Mouse (Mus musculus): ENCODE measurements around the gene Casp3. TPM values are rescaled to one million over a fixed set of nuclear protein-coding genes. Genes with fewer than 3 reads are reported as not detected.

Casp3 gene
- total RNA-seq, 2 experiments from 2014 or later: 13.7 to 14.8 TPM

- DNase-seq (ENCODE audit: low spot score in 2 of 2): no peak
Observed at GRCm38 (mm10) chr8:46603587-46603986, 13.5 kb upstream of the Casp3 start.

GRCm38 (mm10) chr8:46606930-46607329 lies 10.2 kb upstream of the Casp3 start:
- no peak for DNase-seq (ENCODE audit: low spot score in 2 of 2)

- no peak for DNase-seq (ENCODE audit: low spot score in 2 of 2)
Observed at GRCm38 (mm10) chr8:46611557-46611956, 5.5 kb upstream of the Casp3 start.

GRCm38 (mm10) chr8:46612913-46613312 lies 4.2 kb upstream of the Casp3 start:
- no peak for DNase-seq (ENCODE audit: low spot score in 2 of 2)

- DNase-seq (ENCODE audit: low spot score in 2 of 2): no peak
Observed at GRCm38 (mm10) chr8:46613377-46613776, 3.7 kb upstream of the Casp3 start.

- DNase-seq (ENCODE audit: low spot score in 2 of 2): no peak
Observed at GRCm38 (mm10) chr8:46615936-46616335, 1.2 kb upstream of the Casp3 start.

GRCm38 (mm10) chr8:46617690-46618620 lies 864 bp downstream of the Casp3 start:
- DNase-seq (ENCODE audit: low spot score in 2 of 2): no peak

- DNase-seq (ENCODE audit: low spot score in 2 of 2): no peak
Observed at GRCm38 (mm10) chr8:46618639-46619320, 1.7 kb downstream of the Casp3 start.

GRCm38 (mm10) chr8:46622446-46623270 lies 5.6 kb downstream of the Casp3 start:
- no peak for DNase-seq (ENCODE audit: low spot score in 2 of 2)

GRCm38 (mm10) chr8:46625166-46625565 lies 8.1 kb downstream of the Casp3 start:
- no peak for DNase-seq (ENCODE audit: low spot score in 2 of 2)

- no peak for DNase-seq (ENCODE audit: low spot score in 2 of 2)
Observed at GRCm38 (mm10) chr8:46626642-46627041, 9.6 kb downstream of the Casp3 start.

- no peak for DNase-seq (ENCODE audit: low spot score in 2 of 2)
Observed at GRCm38 (mm10) chr8:46627881-46628280, 10.8 kb downstream of the Casp3 start.

GRCm38 (mm10) chr8:46628645-46629044 lies 11.6 kb downstream of the Casp3 start:
- no peak for DNase-seq (ENCODE audit: low spot score in 2 of 2)

- no peak for DNase-seq (ENCODE audit: low spot score in 2 of 2)
Observed at GRCm38 (mm10) chr8:46630422-46630821, 13.3 kb downstream of the Casp3 start.

- no peak for DNase-seq (ENCODE audit: low spot score in 2 of 2)
Observed at GRCm38 (mm10) chr8:46630932-46631331, 13.8 kb downstream of the Casp3 start.

- peak in 1 of 2 experiments; percentile 11 for DNase-seq (ENCODE audit: low spot score in 2 of 2)
Observed at GRCm38 (mm10) chr8:46639010-46639571, 22.0 kb downstream of the Casp3 start.

- no peak for DNase-seq (ENCODE audit: low spot score in 2 of 2)
Observed at GRCm38 (mm10) chr8:46639852-46640251, 22.8 kb downstream of the Casp3 start.

- no peak for DNase-seq (ENCODE audit: low spot score in 2 of 2)
Observed at GRCm38 (mm10) chr8:46641272-46641671, 24.2 kb downstream of the Casp3 start.

GRCm38 (mm10) chr8:46648421-46648820 lies 31.3 kb downstream of the Casp3 start:
- DNase-seq (ENCODE audit: low spot score in 2 of 2): no peak

- peak; percentile 29 to 35 for DNase-seq (ENCODE audit: low spot score in 2 of 2)
Observed at GRCm38 (mm10) chr8:46651872-46652271, 34.8 kb downstream of the Casp3 start.

- DNase-seq (ENCODE audit: low spot score in 2 of 2): no peak
Observed at GRCm38 (mm10) chr8:46655919-46656318, 38.8 kb downstream of the Casp3 start.

All from adrenal gland, adult 18-20 months (tissue).